Mouse (Mus musculus) telencephalon, adult 2 months (tissue): ENCODE measurements around the gene Gm826.

ENCODE experiments used
- DNase-seq: peaks from one replicate; pipeline ENCODE4 v3.0.0-alpha.2; 2011; ENCODE audit warnings: low read depth, low spot score

Gene Gm826

DNA sequence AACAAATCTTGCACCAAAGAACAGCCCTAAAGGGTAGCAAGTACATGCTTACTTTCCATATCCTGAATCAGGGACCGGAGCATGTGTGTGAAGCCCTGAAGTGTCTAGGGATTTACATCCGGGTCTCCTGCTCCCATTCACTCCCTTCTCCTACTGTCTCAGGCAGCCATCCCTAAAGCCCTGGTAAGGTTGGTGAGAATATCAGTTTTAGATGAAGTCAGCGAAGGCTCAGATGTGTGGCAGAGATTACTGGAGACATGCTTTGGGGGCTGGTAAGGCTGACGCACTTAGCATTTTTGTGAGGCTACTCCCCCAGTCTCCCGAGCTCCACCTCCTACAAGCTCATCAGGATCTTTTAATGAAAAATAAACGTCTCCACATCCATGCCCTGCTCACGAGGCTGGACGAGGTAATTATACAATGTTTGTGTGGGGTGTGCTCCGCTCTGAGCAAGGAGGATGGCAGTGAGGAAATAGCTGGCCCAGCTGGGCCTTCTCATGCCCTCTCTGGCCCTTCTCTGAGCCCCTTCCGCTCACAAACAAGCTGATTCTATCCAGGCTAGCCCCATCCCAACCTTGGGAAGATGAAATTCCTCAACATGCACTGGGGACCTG is 45.3 kb downstream of the Gm826 start:
- no peak for DNase-seq

DNA sequence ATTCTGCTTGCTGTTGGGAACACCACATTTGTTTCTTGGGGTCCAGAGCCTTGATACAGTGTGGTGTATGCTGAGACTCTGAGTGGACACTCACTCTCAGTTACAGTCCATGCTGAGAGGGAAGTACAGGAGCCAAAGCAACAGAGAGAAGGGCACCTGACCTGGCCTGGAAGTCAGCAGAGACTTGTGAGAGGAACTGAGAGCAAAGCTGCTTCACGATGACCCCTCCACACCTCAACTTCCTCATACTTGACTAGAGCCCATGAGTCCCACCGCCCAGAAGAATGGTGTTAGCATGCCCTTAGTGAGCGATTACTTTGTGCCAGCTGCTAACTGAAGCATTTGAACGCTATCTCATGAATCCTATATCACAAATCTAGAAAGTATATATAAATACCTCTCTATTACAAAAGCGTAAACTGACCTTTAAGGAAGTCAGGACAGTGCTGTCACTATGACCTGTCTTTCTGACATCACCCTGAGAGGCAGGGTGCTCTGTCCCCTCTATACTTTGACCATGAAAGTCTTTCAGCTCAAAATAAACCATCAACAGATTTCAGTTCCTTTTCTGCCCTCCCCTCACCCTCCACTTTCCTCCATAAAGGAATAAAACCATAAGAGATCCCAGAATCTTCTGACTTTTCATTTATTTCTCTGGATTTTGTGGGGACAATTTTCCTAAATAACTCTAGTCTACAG is 57.9 kb downstream of the Gm826 start:
- peak; percentile 32 for DNase-seq

DNA sequence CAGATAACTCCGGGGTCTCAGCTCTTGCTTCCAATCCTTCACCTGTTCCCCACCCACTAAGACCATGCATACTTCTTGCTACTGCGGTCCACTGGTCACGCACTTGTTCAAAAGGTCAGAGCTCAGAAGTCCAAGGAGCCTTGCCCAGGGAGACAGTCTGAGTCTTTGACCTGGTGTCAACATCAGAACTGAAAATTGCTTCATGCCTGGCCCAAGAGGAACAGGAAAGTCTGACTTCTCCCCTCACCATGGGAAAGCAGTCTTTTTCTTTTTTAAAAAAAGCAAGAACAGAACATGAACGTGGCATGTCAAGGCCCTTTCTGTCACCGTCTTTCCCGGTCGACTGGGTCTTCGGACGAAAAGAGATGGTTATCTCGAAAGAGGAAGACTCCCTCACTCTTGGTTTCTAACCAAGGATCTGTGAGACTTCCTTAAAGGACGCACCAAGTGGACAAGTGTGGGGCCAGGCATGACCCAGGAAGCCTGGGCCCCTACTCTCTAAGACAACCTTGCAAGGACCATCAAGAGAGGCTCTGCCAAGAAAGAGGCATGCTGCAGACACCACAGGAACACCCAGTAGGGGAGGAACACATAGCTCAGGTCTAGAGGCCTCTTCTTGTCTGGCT is 66.0 kb downstream of the Gm826 start:
- no peak for DNase-seq

DNA sequence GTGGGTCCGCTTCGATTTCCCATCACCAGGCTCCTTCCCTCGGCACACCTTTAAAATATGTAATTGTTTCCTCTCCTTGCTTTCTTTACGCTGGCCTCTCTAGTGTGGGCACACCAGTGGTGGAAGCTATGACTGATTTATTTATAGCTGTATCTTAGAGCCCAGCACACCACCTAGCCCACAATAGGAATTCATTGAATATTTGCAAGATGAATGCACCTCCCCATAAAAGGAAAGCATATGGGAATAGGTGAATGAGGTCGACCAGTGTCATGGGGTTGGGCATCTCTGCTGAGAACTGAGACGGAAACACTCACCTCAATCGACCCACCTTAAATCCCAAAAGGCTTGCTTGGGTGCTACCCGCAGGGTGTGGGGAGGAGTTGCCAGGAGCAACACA is 70.1 kb downstream of the Gm826 start:
- DNase-seq: no peak

DNA sequence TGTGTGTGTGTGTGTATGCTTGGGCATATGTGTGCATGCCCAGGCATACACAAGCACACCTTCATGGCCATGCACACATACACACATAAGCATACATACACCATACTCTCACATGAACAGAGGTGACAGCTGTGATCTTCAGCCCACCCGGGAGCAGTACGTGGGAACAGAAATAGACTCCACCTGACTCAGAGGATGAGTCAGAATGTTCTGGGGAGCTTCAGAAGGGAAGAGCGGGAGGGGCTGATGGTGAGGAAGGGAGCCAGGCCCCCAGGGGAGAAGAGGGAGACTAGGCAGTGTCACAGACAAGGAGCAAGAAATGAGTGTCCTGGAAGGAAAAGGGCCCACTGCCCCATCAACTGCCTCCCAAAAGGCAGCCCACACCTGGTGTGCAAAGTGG is 72.4 kb downstream of the Gm826 start:
- peak; percentile 32 for DNase-seq
